Mouse (Mus musculus) heart, embryonic 14.5 days (tissue): ENCODE measurements around the gene Baz2b. TPM values are rescaled to one million over a fixed set of nuclear protein-coding genes. Genes with fewer than 3 reads are reported as not detected.
"Not testable (repeated sequence)": the region's sequence is repeated elsewhere in the genome, so short reads cannot be mapped to it uniquely, and the experiment has no call there.

ENCODE experiments used
- ATAC-seq: fragments of 200-750 bp; cut with Nextera tagmentation; 2 replicates; pipeline ENCODE4 v1.8.0; 2017; ENCODE audit warnings: low read depth, moderate TSS enrichment; ENCODE audit not compliant: insufficient number of reproducible peaks, insufficient read depth, low FRiP score
- H3K27ac ChIP-seq, 2 experiments: fragments of 200-500 bp in 1 of 2; fragments of 300-500 bp in 1 of 2; sonication (generic) in 1 of 2; replicated peaks in 1 of 2; 2 replicates each; pipeline ENCODE4 v1.5.1; 2012 to 2014; ENCODE audit warnings: low read depth in 2 of 2, low read length in 2 of 2, control low read depth in 1 of 2, mild to moderate bottlenecking in 1 of 2, mixed read lengths in 1 of 2; ENCODE audit not compliant: control insufficient read depth in 1 of 2, insufficient read depth in 1 of 2
- H3K27me3 ChIP-seq: fragments of 300-500 bp; sonication (generic); 2 replicates; pipeline ENCODE4 v1.6.1; 2014; ENCODE audit warnings: mild to moderate bottlenecking, low read length, control low read depth; ENCODE audit not compliant: control insufficient read depth, insufficient read depth
- H3K36me3 ChIP-seq: fragments of 300-500 bp; sonication (generic); 2 replicates; pipeline ENCODE4 v1.6.1; 2014; ENCODE audit warnings: mild to moderate bottlenecking, control low read depth, low read length, mixed read lengths; ENCODE audit not compliant: control insufficient read depth, insufficient read depth
- H3K4me1 ChIP-seq, 2 experiments: fragments of 200-500 bp in 1 of 2; fragments of 300-500 bp in 1 of 2; sonication (generic) in 1 of 2; 2 replicates each; pipeline ENCODE4 v1.6.1; 2012 to 2014; ENCODE audit warnings: low read length in 2 of 2, control low read depth in 1 of 2, mixed read lengths in 1 of 2; ENCODE audit not compliant: control insufficient read depth in 2 of 2, insufficient read depth in 2 of 2
- H3K4me2 ChIP-seq: fragments of 300-500 bp; sonication (generic); 2 replicates; pipeline ENCODE4 v1.6.1; 2014; ENCODE audit warnings: mild to moderate bottlenecking, low read length
- H3K4me3 ChIP-seq, 2 experiments: fragments of 200-500 bp in 1 of 2; fragments of 300-500 bp in 1 of 2; sonication (generic) in 1 of 2; 2 replicates each; pipeline ENCODE4 v1.5.1; 2012 to 2014; ENCODE audit warnings: low read length in 2 of 2, mild to moderate bottlenecking in 2 of 2, control low read depth in 1 of 2, low read depth in 1 of 2, moderate library complexity in 1 of 2; ENCODE audit not compliant: control insufficient read depth in 1 of 2, insufficient read depth in 1 of 2
- H3K9ac ChIP-seq: fragments of 300-500 bp; sonication (generic); 2 replicates; pipeline ENCODE4 v1.6.1; 2014; ENCODE audit warnings: mild to moderate bottlenecking, low read length
- H3K9me3 ChIP-seq: fragments of 300-500 bp; sonication (generic); 2 replicates; pipeline ENCODE4 v1.6.1; 2016; ENCODE audit warnings: low read length, control low read depth; ENCODE audit not compliant: control insufficient read depth
- WGBS: fragments of 180-500 bp; shearing (Covaris S2); extraction: QIAGEN DNeasy Blood & Tissue Kit; methylation state at CpG from one replicate; pipeline ENCODE4 v1.1.7; 2014; 5-methylcytosine and 5-hydroxymethylcytosine counted together
- polyA plus RNA-seq: library from polyadenylated mRNA; unstranded; fragments of >200 nt; fragmentation: Nextera tagmentation; extraction: Ambion mirVana; gene quantifications from 2 replicates; pipeline ENCODE4 v1.2.1, GENCODE M21; 2014

Baz2b gene
- polyA plus RNA-seq, 1 experiment from 2014 or later: 54.5 TPM

- 62% methylated on average over 3 of the region's 3 CpGs for WGBS
- Histone ChIP-seq H3K27me3 (no peaks in the 10 kb centered on the region), H3K36me3 (no peaks in the 10 kb centered on the region), H3K27ac (no peak overlapping the region), H3K4me1 (peaks cover 4 to 9% of the 10 kb centered on the region in 2 experiments; a peak in 3 of 4 replicates), H3K4me3 (no peak overlapping the region), H3K9ac (no peak overlapping the region), H3K4me2 (no peak overlapping the region), H3K9me3 (no peaks in the 10 kb centered on the region)
- ATAC-seq: no peak
Observed at GRCm38 (mm10) chr2:60147428-60147827, 62.2 kb downstream of the Baz2b start.

GRCm38 (mm10) chr2:60145742-60146141 lies 63.9 kb downstream of the Baz2b start:
- Histone ChIP-seq H3K27ac (no peak overlapping the region), H3K9me3 (no peaks in the 10 kb centered on the region), H3K9ac (no peak overlapping the region), H3K4me2 (no peak overlapping the region), H3K36me3 (no peaks in the 10 kb centered on the region), H3K27me3 (no peaks in the 10 kb centered on the region), H3K4me3 (no peak overlapping the region), H3K4me1 (peaks cover 4 to 9% of the 10 kb centered on the region in 2 experiments; a peak in 3 of 4 replicates)
- no peak; the same call in 1 of the 2 replicates for ATAC-seq
- WGBS: 57% methylated on average over 6 of the region's 6 CpGs

- H3K4me2 ChIP-seq: no peak overlapping the region
- no peak overlapping the region for H3K27ac ChIP-seq
- no peaks in the 10 kb centered on the region for H3K27me3 ChIP-seq
- H3K9me3 ChIP-seq: no peaks in the 10 kb centered on the region
- no peaks in the 10 kb centered on the region for H3K36me3 ChIP-seq
- WGBS: 64% methylated on average over 5 of the region's 5 CpGs
- ATAC-seq: no peak
- no peak overlapping the region for H3K4me3 ChIP-seq
- peaks cover 4 to 10% of the 10 kb centered on the region in 2 experiments; a peak in 3 of 4 replicates for H3K4me1 ChIP-seq
- no peak overlapping the region for H3K9ac ChIP-seq
Observed at GRCm38 (mm10) chr2:60143383-60143782, 66.3 kb downstream of the Baz2b start.

- Histone ChIP-seq H3K9me3 (no peaks in the 10 kb centered on the region), H3K4me3 (no peak overlapping the region), H3K36me3 (no peaks in the 10 kb centered on the region), H3K27me3 (no peaks in the 10 kb centered on the region), H3K4me2 (no peak overlapping the region), H3K9ac (no peak overlapping the region), H3K4me1 (peaks cover 4 to 12% of the 10 kb centered on the region in 2 experiments; a peak in 3 of 4 replicates), H3K27ac (no peak overlapping the region)
- 47% methylated on average over 2 of the region's 2 CpGs for WGBS
- no peak for ATAC-seq
Observed at GRCm38 (mm10) chr2:60142281-60142680, 67.4 kb downstream of the Baz2b start.

GRCm38 (mm10) chr2:60138751-60139162 lies 70.9 kb downstream of the Baz2b start:
- Histone ChIP-seq H3K9ac (no peak overlapping the region), H3K9me3 (no peaks in the 10 kb centered on the region), H3K27ac (peak overlapping the region; percentile 33 to 72; a peak in 3 of 4 replicates), H3K36me3 (no peaks in the 10 kb centered on the region), H3K4me2 (no peak overlapping the region), H3K27me3 (no peaks in the 10 kb centered on the region), H3K4me3 (no peak overlapping the region), H3K4me1 (0 out of 4 replicates have a peak, but pooled peaks cover 0 to 2% of the 10 kb centered on the region in 2 experiments)
- 27% methylated on average over 7 of the region's 7 CpGs for WGBS
- ATAC-seq: peak; percentile 64; the same call in 1 of the 2 replicates

- no peak overlapping the region for H3K4me3 ChIP-seq
- 82% methylated on average over 2 of the region's 2 CpGs for WGBS
- no peaks in the 10 kb centered on the region for H3K9me3 ChIP-seq
- H3K27me3 ChIP-seq: no peaks in the 10 kb centered on the region
- H3K9ac ChIP-seq: no peak overlapping the region
- H3K36me3 ChIP-seq: no peaks in the 10 kb centered on the region
- ATAC-seq: no peak
- H3K27ac ChIP-seq: no peak overlapping the region
- peaks cover 2% of the 10 kb centered on the region in 2 experiments; a peak in 1 of 4 replicates for H3K4me1 ChIP-seq
- H3K4me2 ChIP-seq: no peak overlapping the region
Observed at GRCm38 (mm10) chr2:60135796-60136195, 73.8 kb downstream of the Baz2b start.

- not testable (repeated sequence) for H3K4me2 ChIP-seq, H3K27ac ChIP-seq, H3K9me3 ChIP-seq, H3K4me3 ChIP-seq, H3K9ac ChIP-seq, ATAC-seq, H3K36me3 ChIP-seq, H3K4me1 ChIP-seq, H3K27me3 ChIP-seq
- 87% methylated on average over 7 of the region's 7 CpGs for WGBS
Observed at GRCm38 (mm10) chr2:60134958-60135357, 74.7 kb downstream of the Baz2b start.

GRCm38 (mm10) chr2:60133072-60133471 lies 76.6 kb downstream of the Baz2b start:
- Histone ChIP-seq H3K9ac (no peak overlapping the region), H3K27me3 (no peaks in the 10 kb centered on the region), H3K27ac (no peak overlapping the region), H3K9me3 (no peaks in the 10 kb centered on the region), H3K36me3 (no peaks in the 10 kb centered on the region), H3K4me2 (no peak overlapping the region), H3K4me1 (peaks cover 0 to 2% of the 10 kb centered on the region in 2 experiments; a peak in 1 of 4 replicates), H3K4me3 (no peak overlapping the region)
- ATAC-seq: no peak
- 60% methylated on average over 2 of the region's 2 CpGs for WGBS
